In the genomic region with DNA sequence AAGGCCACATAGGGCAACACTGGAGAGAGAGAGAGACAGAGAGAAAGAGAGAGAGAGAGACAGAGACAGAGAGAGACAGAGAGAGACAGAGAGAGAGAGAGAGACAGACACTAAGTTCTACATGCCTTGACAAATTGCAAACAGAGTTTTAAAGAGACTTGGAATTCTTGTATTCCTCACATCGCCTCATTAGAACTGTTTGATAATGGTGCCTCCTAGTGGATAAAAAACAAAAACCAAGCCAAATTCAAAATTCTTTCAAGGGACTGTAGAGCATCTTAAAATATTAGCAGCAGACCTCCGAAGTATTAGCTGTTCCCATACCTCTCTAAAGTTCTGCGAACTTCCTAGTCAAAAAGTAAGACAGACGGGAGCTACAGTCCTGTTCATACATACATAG, we compare ENCODE assay signal across 16 mouse cellular contexts. TPM values are rescaled to one million over a fixed set of nuclear protein-coding genes. Genes with fewer than 3 reads are reported as not detected.
DNase-seq lines count a peak whose midpoint lies in the region; ATAC-seq and TF ChIP-seq lines count a peak whose summit lies in the region.
"Had no signal": no experiment of that assay in that cellular context is flagged by ENCODE, and none has a peak within 500 bp of the region (broad histone marks: within the 10 kb centered on the region; RNA-seq: fewer than 3 reads in every experiment).

No protein-coding gene starts in this region.

- no peaks in the 10 kb centered on the region for H3K27me3 ChIP-seq in intestine, postnatal 0 days (replicated peaks; ENCODE audit: control insufficient read depth, insufficient read depth, low read length)
- H3K27me3 ChIP-seq in intestine, embryonic 16.5 days (replicated peaks; ENCODE audit: control insufficient read depth, insufficient read depth, low read length), result no peaks in the 10 kb centered on the region
- peaks cover 43% of the 10 kb centered on the region for H3K27me3 ChIP-seq in Patski
- H3K27me3 ChIP-seq: intestine, embryonic 15.5 days; liver, embryonic 13.5 days had no signal

- no peak overlapping the region for H3K4me2 ChIP-seq in intestine, postnatal 0 days (replicated peaks; ENCODE audit: low read depth)
- H3K4me2 ChIP-seq in intestine, embryonic 16.5 days (ENCODE audit: low read depth, low read length), result no peak overlapping the region
- H3K4me2 ChIP-seq: intestine, embryonic 15.5 days; liver, embryonic 13.5 days had no signal

- H3K4me3 ChIP-seq in intestine, postnatal 0 days (ENCODE audit: low read depth, low read length), result no peak overlapping the region
- H3K4me3 ChIP-seq in intestine, embryonic 16.5 days (ENCODE audit: low read length), result no peak overlapping the region
- H3K4me3 ChIP-seq: intestine, embryonic 15.5 days; liver, embryonic 13.5 days; midbrain, embryonic 10.5 days had no signal

- TF ChIP-seq CTCF in intestine, postnatal 0 days (IDR thresholded peaks at IDR 0.05; ENCODE audit: low read depth), result peak; percentile 40
- TF ChIP-seq CTCF in Patski (IDR thresholded peaks at IDR 0.05), result peak; percentile 28

- no peak overlapping the region for H3K27ac ChIP-seq in intestine, postnatal 0 days (ENCODE audit: low read depth, low read length)
- H3K27ac ChIP-seq in intestine, embryonic 16.5 days (ENCODE audit: low read length), result no peak overlapping the region
- H3K27ac ChIP-seq: intestine, embryonic 15.5 days; liver, embryonic 13.5 days; midbrain, embryonic 10.5 days had no signal

- H3K9me3 ChIP-seq in intestine, postnatal 0 days (ENCODE audit: control insufficient read depth), result no peaks in the 10 kb centered on the region
- no peaks in the 10 kb centered on the region for H3K9me3 ChIP-seq in intestine, embryonic 16.5 days (ENCODE audit: control insufficient read depth, low read length)
- H3K9me3 ChIP-seq: G1E; intestine, embryonic 15.5 days; liver, embryonic 13.5 days; midbrain, embryonic 10.5 days had no signal

- DNase-seq in lung, postnatal 25 days (ENCODE audit: low spot score), result peak; percentile 6
- DNase-seq in lung, adult 18-20 months, result no peak
- DNase-seq in Patski (ENCODE audit: low read depth, low spot score), result no peak
- peak; percentile 10 for DNase-seq in naive thymus-derived CD4-positive, alpha-beta T cell, adult 2 months (ENCODE audit: low read depth)
- DNase-seq in cerebellum, adult 18-20 months, result no peak
- DNase-seq: adrenal gland, adult 2 months; heart, adult 18-20 months; heart, postnatal 36 days; liver, embryonic 13.5 days; thymus, adult 18-20 months had no signal

- in situ Hi-C loops in Patski (cut with MboI; ENCODE audit: low pct_unique_long_range_greater_than_20kb), result no loop called here

- POLR2A ChIA-PET in Patski (lab: Charles Lee), result interaction anchor here (0.7 kb wide), 1 partner anchor 29 kb away, joined by 3 read pairs; no protein-coding TSS in a partner anchor

- no peak for ATAC-seq in intestine, postnatal 0 days
- ATAC-seq in intestine, embryonic 16.5 days, result no peak
- ATAC-seq in Patski, result no peak
- no peak for ATAC-seq in activated CD4-positive, CD25-positive, alpha-beta regulatory T cell, adult 4 months
- ATAC-seq: intestine, embryonic 15.5 days had no signal

- H3K36me3 ChIP-seq in intestine, postnatal 0 days (ENCODE audit: control insufficient read depth, insufficient read depth), result no peaks in the 10 kb centered on the region
- H3K36me3 ChIP-seq in intestine, embryonic 16.5 days (ENCODE audit: control insufficient read depth, insufficient read depth, low read length), result no peaks in the 10 kb centered on the region
- H3K36me3 ChIP-seq: G1E; intestine, embryonic 15.5 days; liver, embryonic 13.5 days; midbrain, embryonic 10.5 days had no signal

- WGBS in intestine, postnatal 0 days, result 86% methylated on average over 4 of the region's 4 CpGs
- WGBS in intestine, embryonic 16.5 days, result 85% methylated on average over 4 of the region's 4 CpGs

- CTCF ChIA-PET in Patski (lab: Charles Lee), result interaction anchor here (1.0 to 1.1 kb wide), 2 partner anchors 12 to 178 kb away, joined by 3 read pairs; no protein-coding TSS in a partner anchor

- no peak overlapping the region for H3K9ac ChIP-seq in intestine, postnatal 0 days (ENCODE audit: low read depth, low read length)
- no peak overlapping the region for H3K9ac ChIP-seq in intestine, embryonic 16.5 days (ENCODE audit: low read depth, low read length)
- H3K9ac ChIP-seq: intestine, embryonic 15.5 days; liver, embryonic 13.5 days had no signal

- no peaks in the 10 kb centered on the region for H3K4me1 ChIP-seq in intestine, postnatal 0 days (replicated peaks; ENCODE audit: control insufficient read depth, insufficient read depth, low read length)
- no peaks in the 10 kb centered on the region for H3K4me1 ChIP-seq in intestine, embryonic 16.5 days (ENCODE audit: control insufficient read depth, insufficient read depth, low read length)
- H3K4me1 ChIP-seq: intestine, embryonic 15.5 days; liver, embryonic 13.5 days had no signal

RNA-seq across cellular contexts. Expression of a gene that starts 30.7 kb away (rescaled TPM):
- polyA plus RNA-seq in intestine, postnatal 0 days (2015; fragmentation: Nextera tagmentation; extraction: Ambion mirVana), result 0.04 and 0.17 TPM in 2 replicates
- polyA plus RNA-seq in intestine, embryonic 16.5 days (2015; fragmentation: Nextera tagmentation; extraction: Ambion mirVana), result 0.20 and 0.29 TPM in 2 replicates
- polyA plus RNA-seq in Patski (2021), result not detected
- under 1 TPM in 1 of 2 experiments, not detected in 1; 0.53 TPM for polyA plus RNA-seq in activated CD4-positive, CD25-positive, alpha-beta regulatory T cell, adult 4 months (2017; shearing (Covaris generic))
- polyA plus RNA-seq: adrenal gland, adult 2 months; G1E; liver, embryonic 13.5 days had no signal

RNA-seq across cellular contexts. Expression of a gene that starts 60.0 kb away (rescaled TPM):
- 1.4 TPM in 2 replicates for polyA plus RNA-seq in intestine, postnatal 0 days (2015; fragmentation: Nextera tagmentation; extraction: Ambion mirVana)
- polyA plus RNA-seq in intestine, embryonic 16.5 days (2015; fragmentation: Nextera tagmentation; extraction: Ambion mirVana), result 1.2 and 1.7 TPM in 2 replicates
- not detected for polyA plus RNA-seq in Patski (2021)
- polyA plus RNA-seq in activated CD4-positive, CD25-positive, alpha-beta regulatory T cell, adult 4 months (2017; shearing (Covaris generic)), result 10 to 100 TPM; 19.6 to 22.7 TPM
- polyA plus RNA-seq: adrenal gland, adult 2 months; G1E had no signal

Comparison
In these comparisons a context has a peak if more than half of its experiments do, and no peak if none do; other contexts are left out.
1. DNase-seq: peak in lung, postnatal 25 days (single experiment) and naive thymus-derived CD4-positive, alpha-beta T cell, adult 2 months (single experiment); none in lung, adult 18-20 months (0 of 2), Patski (single experiment) and cerebellum, adult 18-20 months (0 of 2).